Mouse (Mus musculus) hindbrain, postnatal 0 days (tissue): ENCODE measurements around the gene Mpp2. TPM values are rescaled to one million over a fixed set of nuclear protein-coding genes. Genes with fewer than 3 reads are reported as not detected.
A peak's percentile ranks its signal among the peaks of the same experiment; 100 is the strongest.

Experiments used
- ATAC-seq: fragments of 200-750 bp; cut with Nextera tagmentation; 2 replicates; pipeline ENCODE4 v1.8.0; 2017; ENCODE audit warnings: mild to moderate bottlenecking, moderate TSS enrichment, moderate library complexity
- DNase-seq: peaks from one replicate; pipeline ENCODE4 v3.0.0-alpha.2; 2015; ENCODE audit warnings: low spot score
- H3K27ac ChIP-seq: fragments of 300-500 bp; sonication (generic); 2 replicates; pipeline ENCODE4 v1.5.1; 2014; ENCODE audit warnings: mild to moderate bottlenecking
- H3K27me3 ChIP-seq: fragments of 300-500 bp; sonication (generic); 2 replicates; pipeline ENCODE4 v1.6.1; 2014; ENCODE audit warnings: low read length, mixed read lengths; ENCODE audit not compliant: insufficient read depth
- H3K36me3 ChIP-seq: fragments of 300-500 bp; sonication (generic); 2 replicates; pipeline ENCODE4 v1.6.1; 2014; ENCODE audit warnings: low read length, mixed read lengths; ENCODE audit not compliant: insufficient read depth
- H3K4me1 ChIP-seq: fragments of 300-500 bp; sonication (generic); 2 replicates; pipeline ENCODE4 v1.6.1; 2014; ENCODE audit warnings: antibody characterized with exemption, low read length, mixed read lengths; ENCODE audit not compliant: insufficient read depth
- H3K4me2 ChIP-seq: fragments of 300-500 bp; sonication (generic); 2 replicates; pipeline ENCODE4 v1.6.1; 2014; ENCODE audit warnings: low read depth, mild to moderate bottlenecking, low read length, moderate library complexity, mixed read lengths
- H3K4me3 ChIP-seq: fragments of 300-500 bp; sonication (generic); 2 replicates; pipeline ENCODE4 v1.5.1; 2014; ENCODE audit warnings: low read length
- H3K9ac ChIP-seq: fragments of 300-500 bp; sonication (generic); replicated peaks from 2 replicates; pipeline ENCODE4 v1.6.1; 2014; ENCODE audit warnings: mild to moderate bottlenecking, low read length, moderate library complexity, mixed read lengths
- H3K9me3 ChIP-seq: fragments of 300-500 bp; sonication (generic); 2 replicates; pipeline ENCODE4 v1.6.1; 2016; ENCODE audit warnings: low read length, mixed read lengths
- CTCF ChIP-seq: IDR thresholded peaks from 2 replicates; pipeline ENCODE4 v1.5.1; 2016; ENCODE audit warnings: antibody characterized with exemption, control low read depth, low read depth
- WGBS: fragments of 180-500 bp; shearing (Covaris S2); extraction: QIAGEN DNeasy Blood & Tissue Kit; methylation state at CpG from one replicate; pipeline ENCODE4 v1.1.7; 2014; 5-methylcytosine and 5-hydroxymethylcytosine counted together
- polyA plus RNA-seq: library from polyadenylated mRNA; unstranded; fragments of >200 nt; fragmentation: Nextera tagmentation; extraction: Ambion mirVana; gene quantifications from 2 replicates; pipeline ENCODE4 v1.2.1, GENCODE M21; 2015
- total RNA-seq: library from RNA; depleted of rRNA; stranded (reverse); fragments of >200 nt; gene quantifications from 2 replicates; pipeline ENCODE4 v1.2.3, GENCODE M21; 2014

Mpp2 gene
- total and polyA plus RNA-seq, 2 experiments from 2014 or later: 26.0 to 49.9 TPM

- no peak for TF ChIP-seq CTCF
- H3K9ac ChIP-seq: no peak overlapping the region
- peaks cover 4% of the 10 kb centered on the region; the same call in 1 of the 2 replicates for H3K4me1 ChIP-seq
- H3K9me3 ChIP-seq: no peaks in the 10 kb centered on the region
- no peak overlapping the region for H3K4me3 ChIP-seq
- ATAC-seq (no peak), DNase-seq (peak; percentile 67)
- H3K27me3 ChIP-seq: no peaks in the 10 kb centered on the region
- 45% methylated on average over 7 of the region's 7 CpGs for WGBS
- no peak overlapping the region for H3K4me2 ChIP-seq
- no peak overlapping the region for H3K27ac ChIP-seq
- H3K36me3 ChIP-seq: no peaks in the 10 kb centered on the region
Measured at GRCm38 (mm10) chr11:102031149-102031548, 57.2 kb downstream of the Mpp2 start.

- Histone ChIP-seq H3K9ac (no peak overlapping the region), H3K4me1 (peaks cover 4% of the 10 kb centered on the region; the same call in 1 of the 2 replicates), H3K27ac (no peak overlapping the region), H3K27me3 (no peaks in the 10 kb centered on the region), H3K9me3 (no peaks in the 10 kb centered on the region), H3K4me2 (no peak overlapping the region), H3K4me3 (no peak overlapping the region), H3K36me3 (no peaks in the 10 kb centered on the region)
- peak; percentile 31 for DNase-seq
- WGBS: 37% methylated on average over 7 of the region's 7 CpGs
- no peak for ATAC-seq
- peak; percentile 42 for TF ChIP-seq CTCF
Measured at GRCm38 (mm10) chr11:102029966-102030365, 58.3 kb downstream of the Mpp2 start.

DNA sequence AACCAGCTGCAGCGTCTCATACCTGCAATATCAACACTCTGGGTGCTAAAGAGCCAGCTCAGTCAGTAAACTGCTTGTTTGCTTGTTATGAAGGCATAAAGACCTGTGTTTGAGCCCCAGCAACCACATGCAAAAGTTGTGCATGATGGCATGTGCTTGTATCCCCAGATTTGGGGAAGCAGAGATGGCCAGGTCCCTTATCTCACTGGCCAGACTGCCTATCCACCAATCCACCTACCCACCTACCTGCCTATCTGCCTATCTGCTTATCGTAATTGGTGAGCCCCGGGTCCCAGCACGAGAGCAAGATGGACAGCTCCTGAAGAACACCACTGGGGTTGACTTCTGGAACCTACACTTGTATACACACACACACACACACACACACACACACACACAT lies 59.0 kb downstream of the Mpp2 start:
- Histone ChIP-seq H3K36me3 (no peaks in the 10 kb centered on the region), H3K9ac (no peak overlapping the region), H3K27me3 (no peaks in the 10 kb centered on the region), H3K9me3 (no peaks in the 10 kb centered on the region), H3K27ac (no peak overlapping the region), H3K4me2 (no peak overlapping the region), H3K4me1 (peaks cover 4% of the 10 kb centered on the region; the same call in 1 of the 2 replicates), H3K4me3 (no peak overlapping the region)
- WGBS: 83% methylated on average over 4 of the region's 4 CpGs
- ATAC-seq (no peak), DNase-seq (no peak)
- TF ChIP-seq CTCF: no peak

DNA sequence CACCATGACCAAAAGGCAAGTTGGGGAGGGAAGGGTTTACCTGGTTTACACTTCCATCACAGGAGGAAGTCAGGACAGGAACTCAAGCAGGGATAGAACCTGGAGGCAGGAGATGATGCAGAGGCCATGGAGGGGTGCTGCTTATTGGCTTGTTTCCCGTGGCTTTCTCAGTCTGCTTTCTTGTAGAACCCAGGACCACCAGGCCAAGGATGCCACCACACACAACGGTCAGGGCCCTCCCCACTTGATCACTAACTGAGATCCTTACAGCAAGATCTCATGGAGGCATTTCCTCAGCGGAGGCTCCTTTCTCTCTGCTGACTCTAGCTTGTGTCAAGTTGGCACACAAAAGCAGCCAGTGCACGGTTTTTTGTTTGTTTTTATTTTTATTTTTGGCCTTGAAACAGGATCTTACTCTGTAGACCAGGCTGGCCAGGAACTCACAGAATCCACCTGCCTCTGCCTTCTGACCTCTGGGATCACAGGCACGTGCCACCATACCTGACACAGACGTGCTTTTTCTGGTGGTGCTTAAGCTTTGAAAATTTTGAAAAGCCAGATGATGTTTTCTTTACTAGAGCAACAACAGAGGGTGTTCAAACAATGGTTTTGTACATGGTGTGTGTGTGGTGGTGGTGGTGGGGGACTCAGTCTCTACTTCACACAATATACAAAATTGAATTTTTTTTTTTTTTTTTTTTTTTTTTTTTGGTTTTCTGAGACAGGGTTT lies 60.1 kb downstream of the Mpp2 start, which contains the start of gene Mpp3:
Gene Mpp3, minus strand, starts transcription at position 375 of the 730 bp plus-strand sequence.
- Histone ChIP-seq H3K36me3 (no peaks in the 10 kb centered on the region), H3K4me3 (peak within 1 kb of the TSS; percentile 68), H3K9me3 (no peaks in the 10 kb centered on the region), H3K27ac (peak within 1 kb of the TSS; percentile 82), H3K4me2 (peak within 1 kb of the TSS; percentile 79), H3K4me1 (peaks cover 4% of the 10 kb centered on the region; the same call in 1 of the 2 replicates), H3K9ac (peak within 1 kb of the TSS; percentile 76; the same call in 1 of the 2 replicates), H3K27me3 (no peaks in the 10 kb centered on the region)
- ATAC-seq: no peak
- no peak for TF ChIP-seq CTCF
- no peak for DNase-seq
- 64% methylated on average over 6 of the region's 6 CpGs for WGBS

GRCm38 (mm10) chr11:102027361-102028017 lies 60.8 kb downstream of the Mpp2 start:
- WGBS: 5% methylated on average over 12 of the region's 12 CpGs
- H3K4me2 ChIP-seq: peak overlapping the region; percentile 79
- peak; percentile 54 for DNase-seq
- peak overlapping the region; percentile 68 for H3K4me3 ChIP-seq
- no peaks in the 10 kb centered on the region; the same call in 1 of the 2 replicates for H3K36me3 ChIP-seq
- H3K27ac ChIP-seq: peak overlapping the region; percentile 82
- TF ChIP-seq CTCF: peak; percentile 52
- peaks cover 4% of the 10 kb centered on the region; the same call in 1 of the 2 replicates for H3K4me1 ChIP-seq
- H3K27me3 ChIP-seq: no peaks in the 10 kb centered on the region
- no peak; the same call in 1 of the 2 replicates for ATAC-seq
- H3K9ac ChIP-seq: peak overlapping the region; percentile 76
- H3K9me3 ChIP-seq: no peaks in the 10 kb centered on the region

GRCm38 (mm10) chr11:102026694-102027360 lies 61.5 kb downstream of the Mpp2 start:
- Histone ChIP-seq H3K27me3 (no peaks in the 10 kb centered on the region), H3K27ac (peak overlapping the region; percentile 82), H3K4me1 (peaks cover 4% of the 10 kb centered on the region; the same call in 1 of the 2 replicates), H3K36me3 (peaks cover under 1% of the 10 kb centered on the region; the same call in 1 of the 2 replicates), H3K9ac (peak overlapping the region; percentile 76), H3K4me3 (peak overlapping the region; percentile 68), H3K9me3 (no peaks in the 10 kb centered on the region), H3K4me2 (peak overlapping the region; percentile 79)
- ATAC-seq (peak; percentile 90), DNase-seq (peak; percentile 89)
- TF ChIP-seq CTCF: no peak
- WGBS: under 1% methylated on average over 45 of the region's 73 CpGs
